Mouse (Mus musculus) layer of hippocampus, adult 9-10 months (tissue): ENCODE measurements around the gene Nppc.

ENCODE experiments used
- DNase-seq: peaks from one replicate; pipeline ENCODE4 v3.0.0; 2022; ENCODE audit warnings: low spot score

The Nppc gene

GRCm38 (mm10) chr1:86670279-86671038 lies at the start of gene Nppc:
Gene Nppc, minus strand, starts transcription at chr1:86670571.
- peak; percentile 39 for DNase-seq

GRCm38 (mm10) chr1:86719391-86719790 lies 49.0 kb upstream of the Nppc start:
- no peak for DNase-seq

GRCm38 (mm10) chr1:86718190-86718589 lies 47.8 kb upstream of the Nppc start:
- no peak for DNase-seq

- DNase-seq: no peak
Measured at GRCm38 (mm10) chr1:86713054-86713453, 42.7 kb upstream of the Nppc start.

- DNase-seq: no peak
Measured at GRCm38 (mm10) chr1:86712045-86712444, 41.7 kb upstream of the Nppc start.

GRCm38 (mm10) chr1:86709546-86709945 lies 39.2 kb upstream of the Nppc start:
- no peak for DNase-seq

GRCm38 (mm10) chr1:86705461-86705860 lies 35.1 kb upstream of the Nppc start:
- DNase-seq: no peak

GRCm38 (mm10) chr1:86703965-86704326 lies 33.6 kb upstream of the Nppc start:
- no peak for DNase-seq

- DNase-seq: peak; percentile 50
Measured at GRCm38 (mm10) chr1:86703300-86703964, 33.1 kb upstream of the Nppc start, which contains the start of gene Dis3l2. Gene Dis3l2, plus strand, starts transcription at chr1:86703808.

- no peak for DNase-seq
Measured at GRCm38 (mm10) chr1:86700367-86700766, 30.0 kb upstream of the Nppc start.

GRCm38 (mm10) chr1:86699346-86700136 lies 29.2 kb upstream of the Nppc start:
- no peak for DNase-seq

- DNase-seq: no peak
Measured at GRCm38 (mm10) chr1:86698721-86699120, 28.4 kb upstream of the Nppc start.

- no peak for DNase-seq
Measured at GRCm38 (mm10) chr1:86696948-86697347, 26.6 kb upstream of the Nppc start.

- no peak for DNase-seq
Measured at GRCm38 (mm10) chr1:86691027-86691426, 20.7 kb upstream of the Nppc start.

GRCm38 (mm10) chr1:86687236-86687635 lies 16.9 kb upstream of the Nppc start:
- DNase-seq: no peak

GRCm38 (mm10) chr1:86678667-86679066 lies 8.3 kb upstream of the Nppc start:
- DNase-seq: no peak

- DNase-seq: no peak
Measured at GRCm38 (mm10) chr1:86677624-86678023, 7.3 kb upstream of the Nppc start.

- DNase-seq: no peak
Measured at GRCm38 (mm10) chr1:86675126-86675525, 4.8 kb upstream of the Nppc start.

- no peak for DNase-seq
Measured at GRCm38 (mm10) chr1:86674385-86674784, 4.0 kb upstream of the Nppc start.

- peak; percentile 27 for DNase-seq
Measured at GRCm38 (mm10) chr1:86669552-86670273, 658 bp downstream of the Nppc start.

- no peak for DNase-seq
Measured at GRCm38 (mm10) chr1:86665091-86665490, 5.3 kb downstream of the Nppc start.

GRCm38 (mm10) chr1:86657071-86657470 lies 13.3 kb downstream of the Nppc start:
- DNase-seq: no peak
